Mouse (Mus musculus): ENCODE data around the gene Lama5.

- TF ChIP-seq HCFC1 (IDR thresholded peaks at IDR 0.05; ENCODE audit: borderline replicate concordance, insufficient read depth, low read length) (no peak), CHD2 (IDR thresholded peaks at IDR 0.05; ENCODE audit: low read depth, low read length) (no peak), ZNF384 (IDR thresholded peaks at IDR 0.05; ENCODE audit: low read depth, low read length) (no peak), ZC3H11A (IDR thresholded peaks at IDR 0.05; ENCODE audit: borderline replicate concordance, low read depth, low read length) (no peak)
These were observed 54.1 kb downstream of the Lama5 start for GRCm38 (mm10) chr2:180171522-180172070.
